Comparison of ENCODE assay signal across 22 mouse cellular contexts in genomic region chr8:121369378-121369777, GRCm38 (mm10).
DNase-seq lines count a peak whose midpoint lies in the region; ATAC-seq lines count a peak whose summit lies in the region.
"Had no signal": no experiment of that assay in that cellular context is flagged by ENCODE, and none has a peak within 500 bp of the region (broad histone marks: within the 10 kb centered on the region; RNA-seq: fewer than 3 reads in every experiment).

No protein-coding gene starts in this region.

- no peak overlapping the region for H3K27ac ChIP-seq in neural tube, embryonic 13.5 days (replicated peaks)
- H3K27ac ChIP-seq in embryonic facial prominence, embryonic 12.5 days = 0 out of 2 replicates have a peak overlapping the region, but pooled peaks have one; percentile 36
- peak overlapping the region; percentile 83 for H3K27ac ChIP-seq in limb, embryonic 13.5 days
- no peak overlapping the region for H3K27ac ChIP-seq in midbrain, embryonic 16.5 days (ENCODE audit: low read length)
- H3K27ac ChIP-seq: heart, embryonic 13.5 days; hindbrain, postnatal 0 days; kidney, postnatal 0 days; midbrain, embryonic 13.5 days had no signal

- peak; percentile 45 to 57 for DNase-seq in frontal cortex, postnatal 36 days (ENCODE audit: low spot score in 2 of 2)
- DNase-seq in frontal cortex, postnatal 25 days (ENCODE audit: low spot score in 2 of 2) = no peak
- no peak for DNase-seq in neural tube, embryonic 10.5 days (ENCODE audit: extremely low spot score, low spot score)
- DNase-seq: adrenal gland, postnatal 10 days; cerebellum, adult 2 months; cerebellum, postnatal 36 days; forebrain, postnatal 0 days; heart, postnatal 14 days; layer of hippocampus, adult 9-11 months; lung, adult 2 months; thymus, postnatal 4 days had no signal

- H3K9me3 ChIP-seq in neural tube, embryonic 13.5 days = no peaks in the 10 kb centered on the region
- H3K9me3 ChIP-seq in embryonic facial prominence, embryonic 12.5 days = no peaks in the 10 kb centered on the region
- H3K9me3 ChIP-seq in limb, embryonic 13.5 days = no peaks in the 10 kb centered on the region
- H3K9me3 ChIP-seq in midbrain, embryonic 16.5 days (replicated peaks; ENCODE audit: control insufficient read depth, low read length, poor library complexity, severe bottlenecking) = no peaks in the 10 kb centered on the region
- H3K9me3 ChIP-seq: midbrain, embryonic 13.5 days had no signal

- no peak overlapping the region for H3K4me2 ChIP-seq in neural tube, embryonic 13.5 days
- no peak overlapping the region for H3K4me2 ChIP-seq in embryonic facial prominence, embryonic 12.5 days (replicated peaks)
- 0 out of 2 replicates have a peak overlapping the region, but pooled peaks have one; percentile 12 for H3K4me2 ChIP-seq in limb, embryonic 13.5 days (replicated peaks)
- H3K4me2 ChIP-seq in midbrain, embryonic 16.5 days (ENCODE audit: low read length) = no peak overlapping the region
- H3K4me2 ChIP-seq: heart, embryonic 13.5 days; liver, embryonic 11.5 days; midbrain, embryonic 13.5 days had no signal

- no peak overlapping the region for H3K4me3 ChIP-seq in neural tube, embryonic 13.5 days
- no peak overlapping the region for H3K4me3 ChIP-seq in embryonic facial prominence, embryonic 12.5 days
- no peak overlapping the region for H3K4me3 ChIP-seq in limb, embryonic 13.5 days
- H3K4me3 ChIP-seq in midbrain, embryonic 16.5 days (ENCODE audit: low read depth, low read length) = no peak overlapping the region
- H3K4me3 ChIP-seq: heart, embryonic 13.5 days; midbrain, embryonic 13.5 days had no signal

- H3K9ac ChIP-seq in neural tube, embryonic 13.5 days = 0 out of 2 replicates have a peak overlapping the region, but pooled peaks have one; percentile 34
- no peak overlapping the region for H3K9ac ChIP-seq in embryonic facial prominence, embryonic 12.5 days
- no peak overlapping the region for H3K9ac ChIP-seq in limb, embryonic 13.5 days
- no peak overlapping the region for H3K9ac ChIP-seq in midbrain, embryonic 16.5 days (ENCODE audit: low read depth, low read length)
- H3K9ac ChIP-seq: forebrain, postnatal 0 days; heart, embryonic 13.5 days; midbrain, embryonic 13.5 days had no signal

- peaks cover 9% of the 10 kb centered on the region; the same call in 1 of the 2 replicates for H3K27me3 ChIP-seq in neural tube, embryonic 13.5 days
- peaks cover 3% of the 10 kb centered on the region; the same call in 1 of the 2 replicates for H3K27me3 ChIP-seq in embryonic facial prominence, embryonic 12.5 days
- peaks cover 45% of the 10 kb centered on the region for H3K27me3 ChIP-seq in limb, embryonic 13.5 days
- no peaks in the 10 kb centered on the region; the same call in 1 of the 2 replicates for H3K27me3 ChIP-seq in midbrain, embryonic 16.5 days (ENCODE audit: control insufficient read depth, insufficient read depth, low read depth, low read length)

- no peaks in the 10 kb centered on the region for H3K36me3 ChIP-seq in neural tube, embryonic 13.5 days
- no peaks in the 10 kb centered on the region for H3K36me3 ChIP-seq in embryonic facial prominence, embryonic 12.5 days
- no peaks in the 10 kb centered on the region for H3K36me3 ChIP-seq in limb, embryonic 13.5 days
- no peaks in the 10 kb centered on the region for H3K36me3 ChIP-seq in midbrain, embryonic 16.5 days (ENCODE audit: control insufficient read depth, insufficient read depth, low read length)
- H3K36me3 ChIP-seq: heart, embryonic 13.5 days; midbrain, embryonic 13.5 days had no signal

- ATAC-seq in neural tube, embryonic 13.5 days (ENCODE audit: low read depth) = no peak
- ATAC-seq in embryonic facial prominence, embryonic 12.5 days (ENCODE audit: insufficient number of reproducible peaks, insufficient read depth, low FRiP score, low TSS enrichment) = no peak
- no peak for ATAC-seq in limb, embryonic 13.5 days (ENCODE audit: low FRiP score, low read depth)
- no peak for ATAC-seq in megakaryocyte-erythroid progenitor cell, adult 5-6 weeks (replicated peaks; ENCODE audit: low FRiP score, low TSS enrichment, poor library complexity, severe bottlenecking)
- no peak for ATAC-seq in midbrain, embryonic 16.5 days
- ATAC-seq: forebrain, postnatal 0 days; hindbrain, postnatal 0 days; intestine, embryonic 16.5 days; midbrain, embryonic 13.5 days had no signal

- H3K4me1 ChIP-seq in neural tube, embryonic 13.5 days (replicated peaks) = peaks cover 16% of the 10 kb centered on the region
- H3K4me1 ChIP-seq in embryonic facial prominence, embryonic 12.5 days = peaks cover 19% of the 10 kb centered on the region
- H3K4me1 ChIP-seq in limb, embryonic 13.5 days = peaks cover 54% of the 10 kb centered on the region
- H3K4me1 ChIP-seq in midbrain, embryonic 16.5 days (ENCODE audit: control insufficient read depth, insufficient read depth, low read length) = no peaks in the 10 kb centered on the region

- 79% methylated on average over 11 of the region's 11 CpGs for WGBS in neural tube, embryonic 13.5 days
- WGBS in embryonic facial prominence, embryonic 12.5 days = 80% methylated on average over 11 of the region's 11 CpGs
- WGBS in limb, embryonic 13.5 days = 66% methylated on average over 11 of the region's 11 CpGs
- 89% methylated on average over 11 of the region's 11 CpGs for WGBS in midbrain, embryonic 16.5 days

Comparison
In these comparisons a context has a peak if more than half of its experiments do, and no peak if none do; other contexts are left out.
1. DNase-seq: peak in frontal cortex, postnatal 36 days (2 of 2); none in frontal cortex, postnatal 25 days (0 of 2) and neural tube, embryonic 10.5 days (single experiment).
2. H3K27ac ChIP-seq: peak in embryonic facial prominence, embryonic 12.5 days (single experiment) and limb, embryonic 13.5 days (single experiment); none in neural tube, embryonic 13.5 days (single experiment) and midbrain, embryonic 16.5 days (single experiment).